Mouse (Mus musculus) CH12.LX (cell line): ENCODE data around the gene Ethe1. TPM values are rescaled to one million over a fixed set of nuclear protein-coding genes. Genes with fewer than 3 reads are reported as not detected.

Source experiments
- DNase-seq: peaks from one replicate; pipeline ENCODE4 v3.0.0-alpha.2; 2013; ENCODE audit errors: extremely low read depth
- H3K27ac ChIP-seq: 2 replicates; pipeline ENCODE4 v1.5.1; 2012; ENCODE audit warnings: low read depth, mild to moderate bottlenecking, control low read depth, moderate library complexity; ENCODE audit not compliant: insufficient read depth
- H3K27me3 ChIP-seq: replicated peaks from 2 replicates; pipeline ENCODE3; 2012; ENCODE audit warnings: inconsistent platforms
- H3K36me3 ChIP-seq, 2 experiments: replicated peaks in 1 of 2; 2 replicates each; pipeline versions ENCODE3 to v1.6.1; 2012; ENCODE audit warnings: inconsistent platforms in 1 of 2, low read length in 1 of 2, mild to moderate bottlenecking in 1 of 2, mixed read lengths in 1 of 2, moderate library complexity in 1 of 2; ENCODE audit not compliant: control insufficient read depth in 1 of 2, insufficient read depth in 1 of 2
- H3K4me1 ChIP-seq, 2 experiments: 2 replicates each; pipeline ENCODE4 v1.6.1; 2012; ENCODE audit warnings: inconsistent platforms in 1 of 2, moderate library complexity in 1 of 2; ENCODE audit not compliant: insufficient read depth in 2 of 2, control insufficient read depth in 1 of 2
- H3K4me2 ChIP-seq: 2 replicates; pipeline ENCODE4 v1.6.1; 2012; ENCODE audit warnings: low read depth, mild to moderate bottlenecking, control low read depth; ENCODE audit not compliant: poor library complexity, insufficient read depth, severe bottlenecking
- H3K4me3 ChIP-seq, 3 experiments: fragments of 150-350 bp in 1 of 3; sonication (generic) in 1 of 3; replicated peaks in 1 of 3; 2 replicates each; pipeline versions ENCODE3 to v1.5.1; 2011 to 2012; ENCODE audit warnings: low read depth in 2 of 3, low read length in 2 of 3, mild to moderate bottlenecking in 2 of 3, moderate library complexity in 2 of 3, control low read depth in 1 of 3, improper control_type of control experiment in 1 of 3, inconsistent platforms in 1 of 3, mixed read lengths in 1 of 3; ENCODE audit not compliant: poor library complexity in 1 of 3
- H3K79me2 ChIP-seq: replicated peaks from 2 replicates; pipeline ENCODE4 v1.6.1; 2012; ENCODE audit warnings: mild to moderate bottlenecking, moderate library complexity; ENCODE audit not compliant: control insufficient read depth, poor library complexity, insufficient read depth, severe bottlenecking; ENCODE audit errors: extremely low read depth
- H3K9ac ChIP-seq: 2 replicates; pipeline ENCODE4 v1.6.1; 2012; ENCODE audit warnings: low read depth, mild to moderate bottlenecking, control low read depth, moderate library complexity; ENCODE audit not compliant: insufficient read depth
- H3K9me3 ChIP-seq: replicated peaks from 2 replicates; pipeline ENCODE3; 2012; ENCODE audit warnings: low read length, inconsistent platforms, mixed read lengths
- BHLHE40 ChIP-seq: IDR thresholded peaks from 2 replicates; pipeline ENCODE4 v1.6.1; 2011; ENCODE audit warnings: mild to moderate bottlenecking, low read depth, low read length, improper control_type of control experiment
- CHD1 ChIP-seq: IDR thresholded peaks from 2 replicates; pipeline ENCODE4 v1.6.1; 2012; ENCODE audit warnings: low read depth, low read length, improper control_type of control experiment, inconsistent platforms
- CTCF ChIP-seq, 2 experiments: IDR thresholded peaks in 1 of 2; conservative IDR thresholded peaks in 1 of 2; 2 replicates each; pipeline ENCODE4 v1.5.1; 2011 to 2012; ENCODE audit warnings: low read depth in 2 of 2, low read length in 2 of 2, improper control_type of control experiment in 1 of 2, inconsistent platforms in 1 of 2, mild to moderate bottlenecking in 1 of 2, moderate library complexity in 1 of 2
- E2F4 ChIP-seq: IDR thresholded peaks from 2 replicates; pipeline ENCODE4 v1.6.1; 2011; ENCODE audit warnings: low read depth, low read length, improper control_type of control experiment; ENCODE audit not compliant: insufficient replicate concordance
- EP300 ChIP-seq: IDR thresholded peaks from 2 replicates; pipeline ENCODE4 v1.6.1; 2011; ENCODE audit warnings: low read length, improper control_type of control experiment
- GABPA ChIP-seq: IDR thresholded peaks from 2 replicates; pipeline ENCODE4 v1.6.1; 2012; ENCODE audit warnings: low read depth, low read length, improper control_type of control experiment, inconsistent platforms; ENCODE audit not compliant: insufficient replicate concordance
- JUND ChIP-seq: conservative IDR thresholded peaks from 2 replicates; pipeline ENCODE4 v1.6.1; 2011; ENCODE audit warnings: low read depth, low read length, improper control_type of control experiment
- KAT2A ChIP-seq: IDR thresholded peaks from 2 replicates; pipeline ENCODE4 v1.6.1; 2012; ENCODE audit warnings: low read length, improper control_type of control experiment, inconsistent platforms; ENCODE audit not compliant: insufficient replicate concordance
- MAFK ChIP-seq: IDR thresholded peaks from 2 replicates; pipeline ENCODE4 v1.6.1; 2011; ENCODE audit warnings: low read length, improper control_type of control experiment; ENCODE audit not compliant: insufficient replicate concordance
- MAZ ChIP-seq: IDR thresholded peaks from 2 replicates; pipeline ENCODE4 v1.6.1; 2012; ENCODE audit warnings: low read depth, mild to moderate bottlenecking, inconsistent platforms, low read length, improper control_type of control experiment, moderate library complexity
- MEF2A ChIP-seq: IDR thresholded peaks from 2 replicates; pipeline ENCODE4 v1.6.1; 2014; ENCODE audit warnings: low read depth, mild to moderate bottlenecking, inconsistent platforms, low read length, improper control_type of control experiment, borderline replicate concordance
- MXI1 ChIP-seq: IDR thresholded peaks from 2 replicates; pipeline ENCODE4 v1.6.1; 2011; ENCODE audit warnings: mild to moderate bottlenecking, low read depth, low read length, improper control_type of control experiment
- MYC ChIP-seq: IDR thresholded peaks from 2 replicates; pipeline ENCODE4 v1.6.1; 2011; ENCODE audit warnings: low read depth, mild to moderate bottlenecking, improper control_type of control experiment, low read length
- NELFE ChIP-seq: IDR thresholded peaks from 2 replicates; pipeline ENCODE4 v1.6.1; 2011; ENCODE audit warnings: low read depth, low read length, improper control_type of control experiment
- NRF1 ChIP-seq: IDR thresholded peaks from 2 replicates; pipeline ENCODE4 v1.6.1; 2014; ENCODE audit warnings: low read depth, mild to moderate bottlenecking, inconsistent platforms, low read length, improper control_type of control experiment, moderate library complexity
- PAX5 ChIP-seq: IDR thresholded peaks from 2 replicates; pipeline ENCODE4 v1.6.1; 2012; ENCODE audit warnings: low read length, inconsistent platforms, mixed read lengths
- POLR2AphosphoS2 ChIP-seq: IDR thresholded peaks from 2 replicates; pipeline ENCODE4 v1.6.1; 2011; ENCODE audit warnings: low read depth, low read length, improper control_type of control experiment
- RAD21 ChIP-seq: IDR thresholded peaks from 2 replicates; pipeline ENCODE4 v1.6.1; 2011; ENCODE audit warnings: low read depth, mild to moderate bottlenecking, low read length, improper control_type of control experiment, moderate library complexity
- SIN3A ChIP-seq: IDR thresholded peaks from 2 replicates; pipeline ENCODE4 v1.6.1; 2012; ENCODE audit warnings: low read length, improper control_type of control experiment, inconsistent platforms
- SMC3 ChIP-seq: IDR thresholded peaks from 2 replicates; pipeline ENCODE4 v1.6.1; 2011; ENCODE audit warnings: low read depth, low read length, improper control_type of control experiment
- TCF12 ChIP-seq: IDR thresholded peaks from 2 replicates; pipeline ENCODE4 v1.6.1; 2014; ENCODE audit warnings: low read depth, mild to moderate bottlenecking, inconsistent platforms, low read length, improper control_type of control experiment
- UBTF ChIP-seq: IDR thresholded peaks from 2 replicates; pipeline ENCODE4 v1.6.1; 2012; ENCODE audit warnings: low read depth, mild to moderate bottlenecking, inconsistent platforms, low read length, improper control_type of control experiment, moderate library complexity
- USF1 ChIP-seq: IDR thresholded peaks from 2 replicates; pipeline ENCODE4 v1.6.1; 2014; ENCODE audit warnings: low read depth, mild to moderate bottlenecking, inconsistent platforms, low read length, improper control_type of control experiment
- USF2 ChIP-seq: conservative IDR thresholded peaks from 2 replicates; pipeline ENCODE4 v1.6.1; 2011; ENCODE audit warnings: low read depth, low read length, improper control_type of control experiment
- ZC3H11A ChIP-seq: IDR thresholded peaks from 2 replicates; pipeline ENCODE4 v1.6.1; 2012; ENCODE audit warnings: low read depth, mild to moderate bottlenecking, inconsistent platforms, low read length, improper control_type of control experiment
- ZKSCAN1 ChIP-seq: IDR thresholded peaks from 2 replicates; pipeline ENCODE4 v1.6.1; 2012; ENCODE audit warnings: low read depth, inconsistent platforms, low read length, improper control_type of control experiment, borderline replicate concordance
- ZMIZ1 ChIP-seq: IDR thresholded peaks from 2 replicates; pipeline ENCODE4 v1.6.1; 2012; ENCODE audit warnings: low read depth, mild to moderate bottlenecking, inconsistent platforms, low read length, improper control_type of control experiment
- ZNF384 ChIP-seq: IDR thresholded peaks from 2 replicates; pipeline ENCODE4 v1.6.1; 2012; ENCODE audit warnings: low read depth, low read length, improper control_type of control experiment, inconsistent platforms
- dilution Hi-C: fragments of 300-500 bp; cut with MboI; formaldehyde crosslinking; loops from 2 replicates; pipeline ENCODE4 v1.14.3; 2020; ENCODE audit warnings: low sequenced_read_pairs; ENCODE audit not compliant: extremely low pct_unique_long_range_greater_than_20kb, extremely low pct_ligation_motif_present
- in situ Hi-C: fragments of 300-500 bp; cut with MboI; formaldehyde crosslinking; loops from 3 replicates; pipeline ENCODE4 v1.14.3; 2019; ENCODE audit warnings: low sequenced_read_pairs, low pct_ligation_motif_present, low pct_unique_long_range_greater_than_20kb, mixed read lengths
- polyA plus RNA-seq: library from polyadenylated mRNA; unstranded; fragments of >175 nt; gene quantifications from 2 replicates; pipeline ENCODE4 v1.2.1, GENCODE M21; 2012; ENCODE audit warnings: low read depth; ENCODE audit not compliant: insufficient read length
- total RNA-seq, 2 experiments: library from RNA; depleted of rRNA; stranded (reverse); fragments of 300-350 nt in 1 of 2; fragments of >200 nt in 1 of 2; gene quantifications; 2 replicates each; pipeline ENCODE4 v1.2.3; 2012 to 2014

The Ethe1 gene
- total and polyA plus RNA-seq, 3 experiments: 22.8 to 32.0 (median 24.1) TPM

GRCm38 (mm10) chr7:24577811-24578210, 9.5 kb upstream of the Ethe1 start:
- H3K79me2 ChIP-seq: no peaks in the 10 kb centered on the region
- no peak overlapping the region for H3K4me3 ChIP-seq
- in situ Hi-C loops (no loop called here), dilution Hi-C loops (no loop called here)
- no peak overlapping the region for H3K27ac ChIP-seq
- peaks cover 0 to 2% of the 10 kb centered on the region in 2 experiments; a peak in 1 of 4 replicates for H3K4me1 ChIP-seq
- H3K27me3 ChIP-seq: no peaks in the 10 kb centered on the region
- no peak for DNase-seq
- H3K4me2 ChIP-seq: no peak overlapping the region
- peaks cover 3% of the 10 kb centered on the region for H3K9me3 ChIP-seq
- TF ChIP-seq E2F4 (no peak), MXI1 (no peak), SMC3 (no peak)
- H3K9ac ChIP-seq: no peak overlapping the region
- peaks cover 17 to 29% of the 10 kb centered on the region in 2 experiments for H3K36me3 ChIP-seq

- dilution Hi-C loops (no loop called here), in situ Hi-C loops (no loop called here)
- no peaks in the 10 kb centered on the region for H3K36me3 ChIP-seq
- H3K27ac ChIP-seq: no peak overlapping the region
- H3K79me2 ChIP-seq: no peaks in the 10 kb centered on the region
- H3K4me2 ChIP-seq: no peak overlapping the region
- no peaks in the 10 kb centered on the region for H3K27me3 ChIP-seq
- no peak for DNase-seq
- no peak overlapping the region for H3K9ac ChIP-seq
- H3K4me3 ChIP-seq: no peak overlapping the region
- H3K4me1 ChIP-seq: no peaks in the 10 kb centered on the region
- peaks cover 15% of the 10 kb centered on the region for H3K9me3 ChIP-seq
- TF ChIP-seq MAZ (no peak), ZNF384 (no peak), MYC (no peak), POLR2AphosphoS2 (no peak), RAD21 (no peak), MXI1 (no peak), USF1 (no peak), SIN3A (no peak), ZC3H11A (no peak), JUND (no peak)
These were observed 2.5 kb upstream of the Ethe1 start for GRCm38 (mm10) chr7:24584876-24585275.

GRCm38 (mm10) chr7:24585995-24586394, 1.3 kb upstream of the Ethe1 start:
- dilution Hi-C loops: no loop called here
- in situ Hi-C loops: no loop called here
- no peaks in the 10 kb centered on the region for H3K27me3 ChIP-seq
- peaks cover 3 to 10% of the 10 kb centered on the region in 2 experiments for H3K4me1 ChIP-seq
- DNase-seq: no peak
- no peak overlapping the region for H3K4me3 ChIP-seq
- H3K4me2 ChIP-seq: no peak overlapping the region
- H3K9ac ChIP-seq: no peak overlapping the region
- H3K9me3 ChIP-seq: peaks cover 15% of the 10 kb centered on the region
- H3K27ac ChIP-seq: no peak overlapping the region
- H3K79me2 ChIP-seq: no peaks in the 10 kb centered on the region
- H3K36me3 ChIP-seq: no peaks in the 10 kb centered on the region
- TF ChIP-seq ZMIZ1 (no peak), PAX5 (no peak), MAFK (no peak), POLR2AphosphoS2 (no peak), KAT2A (no peak), UBTF (no peak), TCF12 (no peak), EP300 (no peak), SMC3 (no peak), NELFE (no peak), CHD1 (no peak), GABPA (no peak), ZKSCAN1 (no peak), CTCF (conservative IDR thresholded peaks at IDR 0.05 in 1 of 2, IDR thresholded peaks at IDR 0.05 in 1 of 2; ENCODE audit: low read depth in 2 of 2, low read length in 2 of 2) (no peak), USF2 (no peak), BHLHE40 (no peak), NRF1 (no peak), MEF2A (no peak)
